Mouse (Mus musculus) CH12.LX (cell line): ENCODE measurements at regions not wholly inside any gene's neighbourhood (a gene's known extent, or its start where the extent isn't known, plus 50 kb on each side); places are given as distances from the start of the nearest gene placed in this dataset.

ENCODE experiments used
- DNase-seq: peaks from one replicate; pipeline ENCODE4 v3.0.0-alpha.2; 2013; ENCODE audit errors: extremely low read depth
- H3K27ac ChIP-seq: 2 replicates; pipeline ENCODE4 v1.5.1; 2012; ENCODE audit warnings: low read depth, mild to moderate bottlenecking, control low read depth, moderate library complexity; ENCODE audit not compliant: insufficient read depth
- H3K27me3 ChIP-seq: replicated peaks from 2 replicates; pipeline ENCODE3; 2012; ENCODE audit warnings: inconsistent platforms
- H3K36me3 ChIP-seq, 2 experiments: replicated peaks in 1 of 2; 2 replicates each; pipeline versions ENCODE3 to v1.6.1; 2012; ENCODE audit warnings: inconsistent platforms in 1 of 2, low read length in 1 of 2, mild to moderate bottlenecking in 1 of 2, mixed read lengths in 1 of 2, moderate library complexity in 1 of 2; ENCODE audit not compliant: control insufficient read depth in 1 of 2, insufficient read depth in 1 of 2
- H3K4me1 ChIP-seq, 2 experiments: 2 replicates each; pipeline ENCODE4 v1.6.1; 2012; ENCODE audit warnings: inconsistent platforms in 1 of 2, moderate library complexity in 1 of 2; ENCODE audit not compliant: insufficient read depth in 2 of 2, control insufficient read depth in 1 of 2
- H3K4me2 ChIP-seq: 2 replicates; pipeline ENCODE4 v1.6.1; 2012; ENCODE audit warnings: low read depth, mild to moderate bottlenecking, control low read depth; ENCODE audit not compliant: poor library complexity, insufficient read depth, severe bottlenecking
- H3K4me3 ChIP-seq, 3 experiments: fragments of 150-350 bp in 1 of 3; sonication (generic) in 1 of 3; replicated peaks in 1 of 3; 2 replicates each; pipeline versions ENCODE3 to v1.5.1; 2011 to 2012; ENCODE audit warnings: low read depth in 2 of 3, low read length in 2 of 3, mild to moderate bottlenecking in 2 of 3, moderate library complexity in 2 of 3, control low read depth in 1 of 3, improper control_type of control experiment in 1 of 3, inconsistent platforms in 1 of 3, mixed read lengths in 1 of 3; ENCODE audit not compliant: poor library complexity in 1 of 3
- H3K79me2 ChIP-seq: replicated peaks from 2 replicates; pipeline ENCODE4 v1.6.1; 2012; ENCODE audit warnings: mild to moderate bottlenecking, moderate library complexity; ENCODE audit not compliant: control insufficient read depth, poor library complexity, insufficient read depth, severe bottlenecking; ENCODE audit errors: extremely low read depth
- H3K9ac ChIP-seq: 2 replicates; pipeline ENCODE4 v1.6.1; 2012; ENCODE audit warnings: low read depth, mild to moderate bottlenecking, control low read depth, moderate library complexity; ENCODE audit not compliant: insufficient read depth
- H3K9me3 ChIP-seq: replicated peaks from 2 replicates; pipeline ENCODE3; 2012; ENCODE audit warnings: low read length, inconsistent platforms, mixed read lengths
- CHD2 ChIP-seq: IDR thresholded peaks from 2 replicates; pipeline ENCODE4 v1.6.1; 2011; ENCODE audit warnings: low read length, improper control_type of control experiment
- CTCF ChIP-seq, 2 experiments: IDR thresholded peaks in 1 of 2; conservative IDR thresholded peaks in 1 of 2; 2 replicates each; pipeline ENCODE4 v1.5.1; 2011 to 2012; ENCODE audit warnings: low read depth in 2 of 2, low read length in 2 of 2, improper control_type of control experiment in 1 of 2, inconsistent platforms in 1 of 2, mild to moderate bottlenecking in 1 of 2, moderate library complexity in 1 of 2
- E2F4 ChIP-seq: IDR thresholded peaks from 2 replicates; pipeline ENCODE4 v1.6.1; 2011; ENCODE audit warnings: low read depth, low read length, improper control_type of control experiment; ENCODE audit not compliant: insufficient replicate concordance
- ELF1 ChIP-seq: IDR thresholded peaks from 2 replicates; pipeline ENCODE4 v1.6.1; 2014; ENCODE audit warnings: low read depth, mild to moderate bottlenecking, inconsistent platforms, low read length, improper control_type of control experiment
- EP300 ChIP-seq: IDR thresholded peaks from 2 replicates; pipeline ENCODE4 v1.6.1; 2011; ENCODE audit warnings: low read length, improper control_type of control experiment
- ETS1 ChIP-seq: conservative IDR thresholded peaks from 2 replicates; pipeline ENCODE4 v1.6.1; 2012; ENCODE audit warnings: low read depth, mild to moderate bottlenecking, inconsistent platforms, low read length, improper control_type of control experiment, moderate library complexity
- GABPA ChIP-seq: IDR thresholded peaks from 2 replicates; pipeline ENCODE4 v1.6.1; 2012; ENCODE audit warnings: low read depth, low read length, improper control_type of control experiment, inconsistent platforms; ENCODE audit not compliant: insufficient replicate concordance
- HCFC1 ChIP-seq: IDR thresholded peaks from 2 replicates; pipeline ENCODE4 v1.6.1; 2012; ENCODE audit warnings: low read depth, mild to moderate bottlenecking, inconsistent platforms, low read length, improper control_type of control experiment
- JUND ChIP-seq: conservative IDR thresholded peaks from 2 replicates; pipeline ENCODE4 v1.6.1; 2011; ENCODE audit warnings: low read depth, low read length, improper control_type of control experiment
- KAT2A ChIP-seq: IDR thresholded peaks from 2 replicates; pipeline ENCODE4 v1.6.1; 2012; ENCODE audit warnings: low read length, improper control_type of control experiment, inconsistent platforms; ENCODE audit not compliant: insufficient replicate concordance
- MAFK ChIP-seq: IDR thresholded peaks from 2 replicates; pipeline ENCODE4 v1.6.1; 2011; ENCODE audit warnings: low read length, improper control_type of control experiment; ENCODE audit not compliant: insufficient replicate concordance
- MAX ChIP-seq: IDR thresholded peaks from 2 replicates; pipeline ENCODE4 v1.6.1; 2011; ENCODE audit warnings: low read length, improper control_type of control experiment
- MAZ ChIP-seq: IDR thresholded peaks from 2 replicates; pipeline ENCODE4 v1.6.1; 2012; ENCODE audit warnings: low read depth, mild to moderate bottlenecking, inconsistent platforms, low read length, improper control_type of control experiment, moderate library complexity
- MEF2A ChIP-seq: IDR thresholded peaks from 2 replicates; pipeline ENCODE4 v1.6.1; 2014; ENCODE audit warnings: low read depth, mild to moderate bottlenecking, inconsistent platforms, low read length, improper control_type of control experiment, borderline replicate concordance
- MXI1 ChIP-seq: IDR thresholded peaks from 2 replicates; pipeline ENCODE4 v1.6.1; 2011; ENCODE audit warnings: mild to moderate bottlenecking, low read depth, low read length, improper control_type of control experiment
- MYC ChIP-seq: IDR thresholded peaks from 2 replicates; pipeline ENCODE4 v1.6.1; 2011; ENCODE audit warnings: low read depth, mild to moderate bottlenecking, improper control_type of control experiment, low read length
- NRF1 ChIP-seq: IDR thresholded peaks from 2 replicates; pipeline ENCODE4 v1.6.1; 2014; ENCODE audit warnings: low read depth, mild to moderate bottlenecking, inconsistent platforms, low read length, improper control_type of control experiment, moderate library complexity
- PAX5 ChIP-seq: IDR thresholded peaks from 2 replicates; pipeline ENCODE4 v1.6.1; 2012; ENCODE audit warnings: low read length, inconsistent platforms, mixed read lengths
- POLR2A ChIP-seq: IDR thresholded peaks from 2 replicates; pipeline ENCODE4 v1.6.1; 2011; ENCODE audit warnings: low read depth, mild to moderate bottlenecking, improper control_type of control experiment, low read length
- POLR2AphosphoS2 ChIP-seq: IDR thresholded peaks from 2 replicates; pipeline ENCODE4 v1.6.1; 2011; ENCODE audit warnings: low read depth, low read length, improper control_type of control experiment
- RAD21 ChIP-seq: IDR thresholded peaks from 2 replicates; pipeline ENCODE4 v1.6.1; 2011; ENCODE audit warnings: low read depth, mild to moderate bottlenecking, low read length, improper control_type of control experiment, moderate library complexity
- RCOR1 ChIP-seq: conservative IDR thresholded peaks from 2 replicates; pipeline ENCODE4 v1.6.1; 2012; ENCODE audit warnings: low read depth, mild to moderate bottlenecking, inconsistent platforms, low read length, improper control_type of control experiment
- SIN3A ChIP-seq: IDR thresholded peaks from 2 replicates; pipeline ENCODE4 v1.6.1; 2012; ENCODE audit warnings: low read length, improper control_type of control experiment, inconsistent platforms
- TBP ChIP-seq: conservative IDR thresholded peaks from 2 replicates; pipeline ENCODE4 v1.6.1; 2011; ENCODE audit warnings: low read depth, low read length, improper control_type of control experiment
- TCF12 ChIP-seq: IDR thresholded peaks from 2 replicates; pipeline ENCODE4 v1.6.1; 2014; ENCODE audit warnings: low read depth, mild to moderate bottlenecking, inconsistent platforms, low read length, improper control_type of control experiment
- UBTF ChIP-seq: IDR thresholded peaks from 2 replicates; pipeline ENCODE4 v1.6.1; 2012; ENCODE audit warnings: low read depth, mild to moderate bottlenecking, inconsistent platforms, low read length, improper control_type of control experiment, moderate library complexity
- USF1 ChIP-seq: IDR thresholded peaks from 2 replicates; pipeline ENCODE4 v1.6.1; 2014; ENCODE audit warnings: low read depth, mild to moderate bottlenecking, inconsistent platforms, low read length, improper control_type of control experiment
- USF2 ChIP-seq: conservative IDR thresholded peaks from 2 replicates; pipeline ENCODE4 v1.6.1; 2011; ENCODE audit warnings: low read depth, low read length, improper control_type of control experiment
- ZKSCAN1 ChIP-seq: IDR thresholded peaks from 2 replicates; pipeline ENCODE4 v1.6.1; 2012; ENCODE audit warnings: low read depth, inconsistent platforms, low read length, improper control_type of control experiment, borderline replicate concordance
- ZMIZ1 ChIP-seq: IDR thresholded peaks from 2 replicates; pipeline ENCODE4 v1.6.1; 2012; ENCODE audit warnings: low read depth, mild to moderate bottlenecking, inconsistent platforms, low read length, improper control_type of control experiment
- ZNF384 ChIP-seq: IDR thresholded peaks from 2 replicates; pipeline ENCODE4 v1.6.1; 2012; ENCODE audit warnings: low read depth, low read length, improper control_type of control experiment, inconsistent platforms
- dilution Hi-C: fragments of 300-500 bp; cut with MboI; formaldehyde crosslinking; loops from 2 replicates; pipeline ENCODE4 v1.14.3; 2020; ENCODE audit warnings: low sequenced_read_pairs; ENCODE audit not compliant: extremely low pct_unique_long_range_greater_than_20kb, extremely low pct_ligation_motif_present
- in situ Hi-C: fragments of 300-500 bp; cut with MboI; formaldehyde crosslinking; loops from 3 replicates; pipeline ENCODE4 v1.14.3; 2019; ENCODE audit warnings: low sequenced_read_pairs, low pct_ligation_motif_present, low pct_unique_long_range_greater_than_20kb, mixed read lengths

GRCm38 (mm10) chr10:39267236-39267635, 101.4 kb upstream of the Fyn start:
- TF ChIP-seq TBP (no peak), ETS1 (no peak), CHD2 (no peak), KAT2A (no peak), ZKSCAN1 (no peak), CTCF (conservative IDR thresholded peaks at IDR 0.05 in 1 of 2, IDR thresholded peaks at IDR 0.05 in 1 of 2; ENCODE audit: low read depth in 2 of 2, low read length in 2 of 2) (no peak), MEF2A (no peak), UBTF (no peak), RAD21 (no peak), MAFK (no peak), POLR2A (no peak), ELF1 (no peak), JUND (no peak), MAZ (no peak), USF1 (no peak), RCOR1 (no peak), ZMIZ1 (no peak), PAX5 (no peak)
- TF ChIP-seq, all 38 proteins: peak for 0

GRCm38 (mm10) chr10:39266482-39266881, 102.2 kb upstream of the Fyn start:
- H3K4me1 ChIP-seq = peaks cover 4 to 34% of the 10 kb centered on the region in 2 experiments; a peak in 3 of 4 replicates
- in situ Hi-C loops = no loop called here
- H3K4me3 ChIP-seq = peak overlapping the region in 1 of 3 experiments; percentile 23
- dilution Hi-C loops = no loop called here
- H3K4me2 ChIP-seq = peak overlapping the region; percentile 85
- H3K9ac ChIP-seq = no peak overlapping the region
- no peak overlapping the region for H3K27ac ChIP-seq
- H3K79me2 ChIP-seq = no peaks in the 10 kb centered on the region
- DNase-seq = peak; percentile 57
- no peaks in the 10 kb centered on the region for H3K9me3 ChIP-seq
- H3K36me3 ChIP-seq = no peaks in the 10 kb centered on the region
- H3K27me3 ChIP-seq = no peaks in the 10 kb centered on the region
- TF ChIP-seq RCOR1 (no peak), ZNF384 (no peak), ELF1 (no peak), MYC (no peak), RAD21 (no peak), E2F4 (no peak), MAX (no peak), GABPA (no peak), EP300 (peak; percentile 63), UBTF (no peak), JUND (0 out of 2 replicates have a peak, but pooled peaks have one; percentile 8), HCFC1 (no peak), MXI1 (no peak), TCF12 (no peak), ZKSCAN1 (no peak), MEF2A (no peak; the same call in 1 of the 2 replicates), TBP (no peak), CHD2 (no peak), USF2 (no peak), CTCF (conservative IDR thresholded peaks at IDR 0.05 in 1 of 2, IDR thresholded peaks at IDR 0.05 in 1 of 2; ENCODE audit: low read depth in 2 of 2, low read length in 2 of 2) (no peak), USF1 (no peak), SIN3A (no peak), ZMIZ1 (no peak), MAZ (no peak), POLR2AphosphoS2 (no peak), NRF1 (no peak)

More at GRCm38 (mm10) chr10:39267236-39267635, 101.4 kb upstream of the Fyn start:
- dilution Hi-C loops (no loop called here), in situ Hi-C loops (no loop called here)
- DNase-seq = no peak
- no peaks in the 10 kb centered on the region for H3K36me3 ChIP-seq
- H3K27me3 ChIP-seq = no peaks in the 10 kb centered on the region
- H3K27ac ChIP-seq = no peak overlapping the region
- no peak overlapping the region for H3K4me3 ChIP-seq
- no peaks in the 10 kb centered on the region for H3K9me3 ChIP-seq
- H3K4me1 ChIP-seq = peaks cover 4 to 39% of the 10 kb centered on the region in 2 experiments; a peak in 3 of 4 replicates
- peak overlapping the region; percentile 12; the same call in 1 of the 2 replicates for H3K9ac ChIP-seq
- 0 out of 2 replicates have a peak overlapping the region, but pooled peaks have one; percentile 85 for H3K4me2 ChIP-seq
- H3K79me2 ChIP-seq = no peaks in the 10 kb centered on the region
